12 mouse cellular contexts compared by ENCODE assay signal in genomic region chr9:57901197-57901596, GRCm38 (mm10). TPM values are rescaled to one million over a fixed set of nuclear protein-coding genes. Genes with fewer than 3 reads are reported as not detected.
DNase-seq lines count a peak whose midpoint lies in the region; ATAC-seq and TF ChIP-seq lines count a peak whose summit lies in the region.
"Had no signal": no experiment of that assay in that cellular context is flagged by ENCODE, and none has a peak within 500 bp of the region (broad histone marks: within the 10 kb centered on the region; RNA-seq: fewer than 3 reads in every experiment).

No protein-coding gene starts in this region.

- H3K4me2 ChIP-seq in neural tube, embryonic 11.5 days (ENCODE audit: low read depth), result peak overlapping the region; percentile 9
- H3K4me2 ChIP-seq in hindbrain, embryonic 15.5 days, result peak overlapping the region; percentile 26; the same call in 1 of the 2 replicates
- H3K4me2 ChIP-seq: kidney, embryonic 15.5 days had no signal

- no peak overlapping the region for H3K27ac ChIP-seq in neural tube, embryonic 11.5 days (ENCODE audit: low read depth, low read length)
- peak overlapping the region; percentile 77 for H3K27ac ChIP-seq in hindbrain, embryonic 15.5 days (replicated peaks)
- H3K27ac ChIP-seq in olfactory bulb, adult 2 months (ENCODE audit: insufficient read depth, low read depth, low read length), result peak overlapping the region; percentile 64
- H3K27ac ChIP-seq: kidney, embryonic 15.5 days had no signal

- H3K4me1 ChIP-seq in neural tube, embryonic 11.5 days (ENCODE audit: control insufficient read depth, insufficient read depth, low read length), result peaks cover 2% of the 10 kb centered on the region; the same call in 1 of the 2 replicates
- H3K4me1 ChIP-seq in hindbrain, embryonic 15.5 days (replicated peaks), result peaks cover 20% of the 10 kb centered on the region
- peaks cover 5% of the 10 kb centered on the region for H3K4me1 ChIP-seq in olfactory bulb, adult 2 months (ENCODE audit: control insufficient read depth, insufficient read depth, low read length)

- no peak for TF ChIP-seq POLR2A in olfactory bulb, adult 2 months (IDR thresholded peaks at IDR 0.05; ENCODE audit: insufficient read depth, low read depth, low read length)

- WGBS in neural tube, embryonic 11.5 days, result 41% methylated on average over 9 of the region's 9 CpGs
- WGBS in hindbrain, embryonic 15.5 days, result 8% methylated on average over 9 of the region's 9 CpGs
- 6% methylated on average over 9 of the region's 9 CpGs for WGBS in olfactory bulb, adult 2 months

- TF ChIP-seq CTCF in olfactory bulb, adult 2 months (IDR thresholded peaks at IDR 0.05; ENCODE audit: insufficient read depth, low read depth, low read length), result no peak

- no peaks in the 10 kb centered on the region for H3K36me3 ChIP-seq in neural tube, embryonic 11.5 days (ENCODE audit: control insufficient read depth, insufficient read depth, low read length)
- no peaks in the 10 kb centered on the region for H3K36me3 ChIP-seq in hindbrain, embryonic 15.5 days
- H3K36me3 ChIP-seq: kidney, embryonic 15.5 days had no signal

- H3K27me3 ChIP-seq in neural tube, embryonic 11.5 days (ENCODE audit: control insufficient read depth, insufficient read depth, low read length), result no peaks in the 10 kb centered on the region
- no peaks in the 10 kb centered on the region for H3K27me3 ChIP-seq in hindbrain, embryonic 15.5 days
- H3K27me3 ChIP-seq: kidney, embryonic 15.5 days; Patski had no signal

- no peaks in the 10 kb centered on the region for H3K9me3 ChIP-seq in neural tube, embryonic 11.5 days (ENCODE audit: control insufficient read depth, low read length)
- H3K9me3 ChIP-seq in hindbrain, embryonic 15.5 days, result no peaks in the 10 kb centered on the region
- H3K9me3 ChIP-seq: kidney, embryonic 15.5 days had no signal

- no peak overlapping the region for H3K9ac ChIP-seq in neural tube, embryonic 11.5 days (ENCODE audit: low read length)
- 0 out of 2 replicates have a peak overlapping the region, but pooled peaks have one; percentile 15 for H3K9ac ChIP-seq in hindbrain, embryonic 15.5 days
- H3K9ac ChIP-seq: kidney, embryonic 15.5 days had no signal

- ATAC-seq in frontal cortex, adult (ENCODE audit: low TSS enrichment), result peak; percentile 52; the same call in 1 of the 2 replicates
- ATAC-seq in neural tube, embryonic 11.5 days (ENCODE audit: insufficient read depth, low FRiP score, low TSS enrichment), result no peak
- peak; percentile 85 for ATAC-seq in hindbrain, embryonic 15.5 days (ENCODE audit: low FRiP score, low read depth)
- ATAC-seq: Patski had no signal

- DNase-seq in frontal cortex, postnatal 10 days (ENCODE audit: low spot score in 2 of 2), result no peak
- DNase-seq in neural tube, embryonic 11.5 days (ENCODE audit: low spot score), result no peak
- DNase-seq in neural tube, embryonic 10.5 days (ENCODE audit: extremely low spot score, low spot score), result no peak
- no peak for DNase-seq in lung, postnatal 4 days
- no peak for DNase-seq in urinary bladder, postnatal 4 days (ENCODE audit: low spot score in 2 of 2)
- DNase-seq: gastrocnemius, postnatal 25 days; lung, postnatal 14 days had no signal

- H3K4me3 ChIP-seq in neural tube, embryonic 11.5 days (ENCODE audit: low read depth, low read length), result no peak overlapping the region
- H3K4me3 ChIP-seq in hindbrain, embryonic 15.5 days, result no peak overlapping the region
- H3K4me3 ChIP-seq in olfactory bulb, adult 2 months (ENCODE audit: insufficient read depth, low read depth, low read length), result no peak overlapping the region
- H3K4me3 ChIP-seq: kidney, embryonic 15.5 days had no signal

RNA-seq across cellular contexts. Expression of gene Ubl7, which starts 9.6 kb away (rescaled TPM):
- polyA plus RNA-seq in neural tube, embryonic 11.5 days (2014; fragmentation: Nextera tagmentation; extraction: Ambion mirVana), result 119 and 124 TPM in 2 replicates
- 164 and 172 TPM in 2 replicates for polyA plus RNA-seq in hindbrain, embryonic 15.5 days (2015; fragmentation: Nextera tagmentation; extraction: Ambion mirVana)
- not detected in 2 replicates for polyA plus RNA-seq in olfactory bulb, adult 2 months (2012; ENCODE audit: insufficient read depth, insufficient read length, low replicate concordance, missing spikeins)

RNA-seq across cellular contexts. Expression of gene Sema7a, which starts 38.7 kb away (rescaled TPM):
- 1.6 and 2.0 TPM in 2 replicates for polyA plus RNA-seq in neural tube, embryonic 11.5 days (2014; fragmentation: Nextera tagmentation; extraction: Ambion mirVana)
- 2.5 and 3.7 TPM in 2 replicates for polyA plus RNA-seq in hindbrain, embryonic 15.5 days (2015; fragmentation: Nextera tagmentation; extraction: Ambion mirVana)
- not detected in 2 replicates for polyA plus RNA-seq in olfactory bulb, adult 2 months (2012; ENCODE audit: insufficient read depth, insufficient read length, low replicate concordance, missing spikeins)
